Mouse (Mus musculus): ENCODE results near the gene Olig2.

- TF ChIP-seq POLR2A (IDR thresholded peaks at IDR 0.05; ENCODE audit: borderline replicate concordance, extremely low read depth, insufficient read depth, insufficient read length, poor library complexity, severe bottlenecking) (no peak), CTCF (IDR thresholded peaks at IDR 0.05; ENCODE audit: borderline replicate concordance, extremely low read depth, insufficient read depth, insufficient read length) (no peak)
Observed at GRCm38 (mm10) chr16:91262467-91263220, 37.4 kb downstream of the Olig2 start.

Measured in brain, embryonic 14.5 days (tissue).